Mouse (Mus musculus) embryonic facial prominence, embryonic 11.5 days (tissue): ENCODE measurements around the gene Abat. TPM values are rescaled to one million over a fixed set of nuclear protein-coding genes. Genes with fewer than 3 reads are reported as not detected.

Source experiments
- ATAC-seq: fragments of 200-750 bp; cut with Nextera tagmentation; replicated peaks from 2 replicates; pipeline ENCODE4 v1.8.0; 2017; ENCODE audit warnings: low read depth; ENCODE audit not compliant: insufficient number of reproducible peaks, low FRiP score, low TSS enrichment
- DNase-seq: peaks from one replicate; pipeline ENCODE4 v3.0.0-alpha.2; 2015; ENCODE audit warnings: low spot score
- H3K27ac ChIP-seq: fragments of 300-500 bp; sonication (generic); replicated peaks from 2 replicates; pipeline ENCODE4 v1.5.1; 2014; ENCODE audit warnings: mild to moderate bottlenecking, low read depth, low read length, control low read depth
- H3K27me3 ChIP-seq: fragments of 300-500 bp; sonication (generic); 2 replicates; pipeline ENCODE4 v1.6.1; 2014; ENCODE audit warnings: mild to moderate bottlenecking, low read length, moderate library complexity, mixed read lengths; ENCODE audit not compliant: control insufficient read depth, insufficient read depth
- H3K36me3 ChIP-seq: fragments of 300-500 bp; sonication (generic); replicated peaks from 2 replicates; pipeline ENCODE4 v1.6.1; 2014; ENCODE audit warnings: low read depth, mild to moderate bottlenecking, low read length, moderate library complexity, mixed read lengths; ENCODE audit not compliant: control insufficient read depth, insufficient read depth
- H3K4me1 ChIP-seq: fragments of 300-500 bp; sonication (generic); 2 replicates; pipeline ENCODE4 v1.6.1; 2014; ENCODE audit warnings: low read length, mixed read lengths; ENCODE audit not compliant: control insufficient read depth, insufficient read depth
- H3K4me2 ChIP-seq: fragments of 300-500 bp; sonication (generic); 2 replicates; pipeline ENCODE4 v1.6.1; 2014; ENCODE audit warnings: low read depth, mild to moderate bottlenecking, control low read depth, low read length, moderate library complexity
- H3K4me3 ChIP-seq: fragments of 300-500 bp; sonication (generic); 2 replicates; pipeline ENCODE4 v1.5.1; 2014; ENCODE audit warnings: low read depth, low read length, control low read depth
- H3K9ac ChIP-seq: fragments of 300-500 bp; sonication (generic); replicated peaks from 2 replicates; pipeline ENCODE4 v1.6.1; 2014; ENCODE audit warnings: mild to moderate bottlenecking, control low read depth, low read length
- H3K9me3 ChIP-seq: fragments of 300-500 bp; sonication (generic); replicated peaks from 2 replicates; pipeline ENCODE4 v1.6.1; 2016; ENCODE audit warnings: mild to moderate bottlenecking, low read length, inconsistent platforms, mixed read lengths; ENCODE audit not compliant: control insufficient read depth
- WGBS: fragments of 180-500 bp; shearing (Covaris S2); extraction: QIAGEN DNeasy Blood & Tissue Kit; methylation state at CpG from one replicate; pipeline ENCODE4 v1.1.7; 2014; 5-methylcytosine and 5-hydroxymethylcytosine counted together
- polyA plus RNA-seq: library from polyadenylated mRNA; unstranded; fragments of >200 nt; fragmentation: Nextera tagmentation; extraction: Ambion mirVana; gene quantifications from 2 replicates; pipeline ENCODE4 v1.2.1, GENCODE M21; 2014

Abat gene
- polyA plus RNA-seq, 1 experiment from 2014 or later: 25.6 TPM

GRCm38 (mm10) chr16:8597516-8597915 lies 84.3 kb downstream of the Abat start:
- no peak for ATAC-seq
- Histone ChIP-seq H3K27ac (no peak overlapping the region), H3K4me2 (no peak overlapping the region), H3K4me3 (no peak overlapping the region), H3K9ac (no peak overlapping the region), H3K4me1 (no peaks in the 10 kb centered on the region), H3K27me3 (no peaks in the 10 kb centered on the region), H3K9me3 (no peaks in the 10 kb centered on the region), H3K36me3 (no peaks in the 10 kb centered on the region)
- 79% methylated on average over 5 of the region's 5 CpGs for WGBS
- no peak for DNase-seq

GRCm38 (mm10) chr16:8603789-8604188 lies 90.6 kb downstream of the Abat start:
- no peak for ATAC-seq
- no peaks in the 10 kb centered on the region for H3K27me3 ChIP-seq
- 86% methylated on average over 3 of the region's 3 CpGs for whole genome bisulfite sequencing
- DNase-seq: no peak
- no peaks in the 10 kb centered on the region for H3K36me3 ChIP-seq
- no peak overlapping the region for H3K4me3 ChIP-seq
- H3K9ac ChIP-seq: no peak overlapping the region
- no peaks in the 10 kb centered on the region for H3K4me1 ChIP-seq
- H3K27ac ChIP-seq: no peak overlapping the region
- no peak overlapping the region for H3K4me2 ChIP-seq
- no peaks in the 10 kb centered on the region for H3K9me3 ChIP-seq

- H3K36me3 ChIP-seq: no peaks in the 10 kb centered on the region
- H3K9me3 ChIP-seq: no peaks in the 10 kb centered on the region
- no peak overlapping the region for H3K27ac ChIP-seq
- H3K4me2 ChIP-seq: no peak overlapping the region
- WGBS: 37% methylated on average over 3 of the region's 3 CpGs
- H3K27me3 ChIP-seq: no peaks in the 10 kb centered on the region
- H3K4me1 ChIP-seq: no peaks in the 10 kb centered on the region
- ATAC-seq (no peak), DNase-seq (peak; percentile 16)
- no peak overlapping the region for H3K4me3 ChIP-seq
- H3K9ac ChIP-seq: no peak overlapping the region
Observed at GRCm38 (mm10) chr16:8610397-8610796, 97.2 kb downstream of the Abat start.

- H3K27me3 ChIP-seq: no peaks in the 10 kb centered on the region
- WGBS: 85% methylated on average over 8 of the region's 8 CpGs
- no peaks in the 10 kb centered on the region for H3K9me3 ChIP-seq
- H3K36me3 ChIP-seq: no peaks in the 10 kb centered on the region
- ATAC-seq: no peak
- no peak overlapping the region for H3K4me2 ChIP-seq
- H3K27ac ChIP-seq: no peak overlapping the region
- no peak overlapping the region for H3K4me3 ChIP-seq
- H3K4me1 ChIP-seq: no peaks in the 10 kb centered on the region
- DNase-seq: no peak
- no peak overlapping the region for H3K9ac ChIP-seq
Observed at GRCm38 (mm10) chr16:8612214-8613005, 99.2 kb downstream of the Abat start.

- 77% methylated on average over 4 of the region's 4 CpGs for WGBS
- no peak overlapping the region for H3K4me2 ChIP-seq
Observed at GRCm38 (mm10) chr16:8613039-8613438, 99.8 kb downstream of the Abat start.

GRCm38 (mm10) chr16:8613447-8613846 lies 100.2 kb downstream of the Abat start:
- no peak overlapping the region for H3K4me3 ChIP-seq
- no peaks in the 10 kb centered on the region for H3K36me3 ChIP-seq
- WGBS: 84% methylated on average over 3 of the region's 3 CpGs
- no peak overlapping the region for H3K9ac ChIP-seq
- DNase-seq (no peak), ATAC-seq (no peak)
- H3K27me3 ChIP-seq: no peaks in the 10 kb centered on the region
- H3K4me2 ChIP-seq: no peak overlapping the region
- no peaks in the 10 kb centered on the region for H3K4me1 ChIP-seq
- no peaks in the 10 kb centered on the region for H3K9me3 ChIP-seq
- H3K27ac ChIP-seq: no peak overlapping the region

More at GRCm38 (mm10) chr16:8613039-8613438, 99.8 kb downstream of the Abat start:
- Histone ChIP-seq H3K27ac (no peak overlapping the region), H3K36me3 (no peaks in the 10 kb centered on the region), H3K27me3 (no peaks in the 10 kb centered on the region), H3K9ac (no peak overlapping the region), H3K4me3 (no peak overlapping the region), H3K4me1 (no peaks in the 10 kb centered on the region), H3K9me3 (no peaks in the 10 kb centered on the region)
- ATAC-seq (no peak), DNase-seq (no peak)

GRCm38 (mm10) chr16:8619659-8620314 lies 106.6 kb downstream of the Abat start:
- WGBS: 44% methylated on average over 10 of the region's 10 CpGs
- Histone ChIP-seq H3K4me2 (no peak overlapping the region), H3K9me3 (no peaks in the 10 kb centered on the region), H3K4me1 (no peaks in the 10 kb centered on the region), H3K9ac (no peak overlapping the region), H3K27ac (no peak overlapping the region), H3K27me3 (no peaks in the 10 kb centered on the region), H3K36me3 (no peaks in the 10 kb centered on the region), H3K4me3 (no peak overlapping the region)
- ATAC-seq: no peak
- no peak for DNase-seq
